Mouse (Mus musculus): Measurements from ENCODE around the gene Neurl4.

GRCm38 (mm10) chr11:69922796-69923195 is 21.9 kb downstream of the Neurl4 start:
- TF ChIP-seq CTCF (IDR thresholded peaks at IDR 0.05; ENCODE audit: insufficient read depth, low read length) (no peak), POLR2A (IDR thresholded peaks at IDR 0.05; ENCODE audit: borderline replicate concordance, extremely low read depth, low read depth, low read length) (no peak)
